Mouse (Mus musculus) forebrain, embryonic 13.5 days (tissue): ENCODE data around the gene Inpp5a. TPM values are rescaled to one million over a fixed set of nuclear protein-coding genes. Genes with fewer than 3 reads are reported as not detected.

ENCODE experiments used
- ATAC-seq: fragments of 200-750 bp; cut with Nextera tagmentation; 2 replicates; pipeline ENCODE4 v1.8.0; 2017
- H3K27ac ChIP-seq: fragments of 300-500 bp; sonication (generic); 2 replicates; pipeline ENCODE4 v1.5.1; 2015; ENCODE audit warnings: inconsistent platforms, mild to moderate bottlenecking, moderate library complexity
- H3K27me3 ChIP-seq: fragments of 300-500 bp; sonication (generic); 2 replicates; pipeline ENCODE4 v1.6.1; 2015; ENCODE audit warnings: mild to moderate bottlenecking, inconsistent platforms
- H3K36me3 ChIP-seq: fragments of 300-500 bp; sonication (generic); 2 replicates; pipeline ENCODE4 v1.6.1; 2015; ENCODE audit warnings: mild to moderate bottlenecking, inconsistent platforms; ENCODE audit not compliant: poor library complexity, severe bottlenecking
- H3K4me1 ChIP-seq: fragments of 300-500 bp; sonication (generic); 2 replicates; pipeline ENCODE4 v1.6.1; 2015; ENCODE audit warnings: inconsistent platforms
- H3K4me2 ChIP-seq: fragments of 300-500 bp; sonication (generic); 2 replicates; pipeline ENCODE4 v1.6.1; 2015; ENCODE audit warnings: inconsistent platforms, mild to moderate bottlenecking, moderate library complexity
- H3K4me3 ChIP-seq: fragments of 300-500 bp; sonication (generic); 2 replicates; pipeline ENCODE4 v1.5.1; 2015; ENCODE audit warnings: mild to moderate bottlenecking, inconsistent platforms
- H3K9ac ChIP-seq: fragments of 300-500 bp; sonication (generic); 2 replicates; pipeline ENCODE4 v1.6.1; 2015; ENCODE audit warnings: mild to moderate bottlenecking, inconsistent platforms
- H3K9me3 ChIP-seq: fragments of 300-500 bp; sonication (generic); replicated peaks from 2 replicates; pipeline ENCODE4 v1.6.1; 2016; ENCODE audit warnings: inconsistent platforms
- WGBS: fragments of 180-500 bp; shearing (Covaris S2); methylation state at CpG from one replicate; pipeline ENCODE4 v1.1.7; 2015; 5-methylcytosine and 5-hydroxymethylcytosine counted together
- polyA plus RNA-seq: library from polyadenylated mRNA; unstranded; fragments of >200 nt; fragmentation: Nextera tagmentation; extraction: Ambion mirVana; gene quantifications from 2 replicates; pipeline ENCODE4 v1.2.1, GENCODE M21; 2015

Gene Inpp5a
- polyA plus RNA-seq = 9.7 and 11.1 TPM in 2 replicates

GRCm38 (mm10) chr7:139388670-139389212, at the start of gene Inpp5a:
Gene Inpp5a, plus strand, starts transcription at chr7:139389109.
- peak within 1 kb of the TSS; percentile 49 for H3K27ac ChIP-seq
- ATAC-seq = peak; percentile 97
- no peaks in the 10 kb centered on the region for H3K27me3 ChIP-seq

GRCm38 (mm10) chr7:139339184-139339583, 49.7 kb upstream of the Inpp5a start:
- Histone ChIP-seq H3K9me3 (no peaks in the 10 kb centered on the region), H3K36me3 (no peaks in the 10 kb centered on the region), H3K27ac (no peak overlapping the region), H3K4me3 (no peak overlapping the region), H3K4me2 (no peak overlapping the region), H3K9ac (no peak overlapping the region), H3K27me3 (no peaks in the 10 kb centered on the region), H3K4me1 (no peaks in the 10 kb centered on the region)
- WGBS = 92% methylated on average over 3 of the region's 3 CpGs
- ATAC-seq = no peak

More at GRCm38 (mm10) chr7:139388670-139389212, at the start of gene Inpp5a:
- Histone ChIP-seq H3K9ac (peak within 1 kb of the TSS; percentile 86), H3K9me3 (no peaks in the 10 kb centered on the region), H3K4me2 (peak within 1 kb of the TSS; percentile 85), H3K36me3 (no peaks in the 10 kb centered on the region), H3K4me3 (peak within 1 kb of the TSS; percentile 76), H3K4me1 (peaks cover 43% of the 10 kb centered on the region)
- under 1% methylated on average over 39 of the region's 47 CpGs for WGBS

- H3K4me2 ChIP-seq = no peak overlapping the region
- H3K27me3 ChIP-seq = no peaks in the 10 kb centered on the region
- WGBS = 59% methylated on average over 4 of the region's 4 CpGs
- no peak overlapping the region for H3K4me3 ChIP-seq
- no peak for ATAC-seq
- no peaks in the 10 kb centered on the region for H3K4me1 ChIP-seq
- no peaks in the 10 kb centered on the region for H3K36me3 ChIP-seq
- H3K9me3 ChIP-seq = no peaks in the 10 kb centered on the region
- no peak overlapping the region for H3K27ac ChIP-seq
- H3K9ac ChIP-seq = no peak overlapping the region
These were observed 47.8 kb upstream of the Inpp5a start for GRCm38 (mm10) chr7:139341020-139341660.

- WGBS = 84% methylated on average over 5 of the region's 5 CpGs
- H3K9me3 ChIP-seq = no peaks in the 10 kb centered on the region
- H3K27me3 ChIP-seq = no peaks in the 10 kb centered on the region
- no peak overlapping the region for H3K4me2 ChIP-seq
- no peaks in the 10 kb centered on the region for H3K4me1 ChIP-seq
- H3K27ac ChIP-seq = no peak overlapping the region
- ATAC-seq = no peak
- H3K36me3 ChIP-seq = no peaks in the 10 kb centered on the region
- H3K9ac ChIP-seq = no peak overlapping the region
- H3K4me3 ChIP-seq = no peak overlapping the region
These were observed 46.1 kb upstream of the Inpp5a start for GRCm38 (mm10) chr7:139342809-139343208.

GRCm38 (mm10) chr7:139347051-139347450, 41.9 kb upstream of the Inpp5a start:
- no peaks in the 10 kb centered on the region for H3K36me3 ChIP-seq
- H3K9me3 ChIP-seq = no peaks in the 10 kb centered on the region
- no peak for ATAC-seq
- H3K4me3 ChIP-seq = no peak overlapping the region
- no peak overlapping the region for H3K4me2 ChIP-seq
- no peak overlapping the region for H3K9ac ChIP-seq
- no peaks in the 10 kb centered on the region for H3K27me3 ChIP-seq
- no peak overlapping the region for H3K27ac ChIP-seq
- no peaks in the 10 kb centered on the region for H3K4me1 ChIP-seq
- 87% methylated on average over 7 of the region's 7 CpGs for WGBS

GRCm38 (mm10) chr7:139350606-139351005, 38.3 kb upstream of the Inpp5a start:
- no peak overlapping the region for H3K4me2 ChIP-seq
- WGBS = 90% methylated on average over 3 of the region's 3 CpGs
- H3K36me3 ChIP-seq = no peaks in the 10 kb centered on the region
- H3K4me3 ChIP-seq = no peak overlapping the region
- H3K27ac ChIP-seq = no peak overlapping the region
- no peaks in the 10 kb centered on the region for H3K9me3 ChIP-seq
- H3K4me1 ChIP-seq = no peaks in the 10 kb centered on the region
- ATAC-seq = no peak
- H3K27me3 ChIP-seq = no peaks in the 10 kb centered on the region
- no peak overlapping the region for H3K9ac ChIP-seq

- no peak overlapping the region for H3K4me3 ChIP-seq
- no peak overlapping the region for H3K9ac ChIP-seq
- no peaks in the 10 kb centered on the region for H3K27me3 ChIP-seq
- no peak overlapping the region for H3K4me2 ChIP-seq
- H3K9me3 ChIP-seq = no peaks in the 10 kb centered on the region
- WGBS = 91% methylated on average over 4 of the region's 4 CpGs
- no peak for ATAC-seq
- H3K4me1 ChIP-seq = no peaks in the 10 kb centered on the region
- H3K36me3 ChIP-seq = no peaks in the 10 kb centered on the region
- H3K27ac ChIP-seq = no peak overlapping the region
These were observed 34.4 kb upstream of the Inpp5a start for GRCm38 (mm10) chr7:139354370-139355139.

- WGBS = 89% methylated on average over 2 of the region's 2 CpGs
- Histone ChIP-seq H3K4me3 (no peak overlapping the region), H3K9ac (no peak overlapping the region), H3K27ac (no peak overlapping the region), H3K36me3 (no peaks in the 10 kb centered on the region), H3K4me1 (no peaks in the 10 kb centered on the region), H3K4me2 (no peak overlapping the region), H3K9me3 (no peaks in the 10 kb centered on the region), H3K27me3 (no peaks in the 10 kb centered on the region)
- no peak for ATAC-seq
These were observed 31.9 kb upstream of the Inpp5a start for GRCm38 (mm10) chr7:139357043-139357442.

GRCm38 (mm10) chr7:139359906-139360305, 29.0 kb upstream of the Inpp5a start:
- Histone ChIP-seq H3K4me1 (peaks cover 22% of the 10 kb centered on the region), H3K4me3 (no peak overlapping the region), H3K9ac (no peak overlapping the region), H3K36me3 (no peaks in the 10 kb centered on the region), H3K9me3 (no peaks in the 10 kb centered on the region), H3K4me2 (no peak overlapping the region), H3K27ac (no peak overlapping the region), H3K27me3 (no peaks in the 10 kb centered on the region)
- ATAC-seq = no peak
- WGBS = 94% methylated on average over 4 of the region's 4 CpGs

- Histone ChIP-seq H3K27ac (no peak overlapping the region), H3K36me3 (no peaks in the 10 kb centered on the region), H3K4me1 (peaks cover 22% of the 10 kb centered on the region), H3K4me3 (no peak overlapping the region), H3K4me2 (no peak overlapping the region), H3K27me3 (no peaks in the 10 kb centered on the region), H3K9me3 (no peaks in the 10 kb centered on the region), H3K9ac (no peak overlapping the region)
- ATAC-seq = no peak
- WGBS = 94% methylated on average over 3 of the region's 3 CpGs
These were observed 27.9 kb upstream of the Inpp5a start for GRCm38 (mm10) chr7:139360890-139361559.

- Histone ChIP-seq H3K27me3 (no peaks in the 10 kb centered on the region), H3K4me1 (peaks cover 22% of the 10 kb centered on the region), H3K4me2 (no peak overlapping the region), H3K9me3 (no peaks in the 10 kb centered on the region), H3K4me3 (no peak overlapping the region), H3K27ac (no peak overlapping the region), H3K9ac (no peak overlapping the region), H3K36me3 (no peaks in the 10 kb centered on the region)
- no peak for ATAC-seq
- WGBS = 97% methylated on average over 5 of the region's 5 CpGs
These were observed 27.1 kb upstream of the Inpp5a start for GRCm38 (mm10) chr7:139361799-139362198.

GRCm38 (mm10) chr7:139362514-139362913, 26.4 kb upstream of the Inpp5a start:
- no peak overlapping the region for H3K9ac ChIP-seq
- H3K9me3 ChIP-seq = no peaks in the 10 kb centered on the region
- H3K4me1 ChIP-seq = peaks cover 22% of the 10 kb centered on the region
- WGBS = 86% methylated on average over 3 of the region's 3 CpGs
- no peak overlapping the region for H3K4me3 ChIP-seq
- H3K27me3 ChIP-seq = no peaks in the 10 kb centered on the region
- no peak overlapping the region for H3K27ac ChIP-seq
- no peaks in the 10 kb centered on the region for H3K36me3 ChIP-seq
- H3K4me2 ChIP-seq = no peak overlapping the region
- no peak for ATAC-seq
